Mouse (Mus musculus) erythroblast, adult 5-6 weeks (primary cell): ENCODE data around the gene Nynrin. TPM values are rescaled to one million over a fixed set of nuclear protein-coding genes. Genes with fewer than 3 reads are reported as not detected.

ENCODE experiments used
- ATAC-seq: replicated peaks from 2 replicates; pipeline ENCODE4 v1.8.0; 2016; ENCODE audit warnings: moderate number of reproducible peaks, mild to moderate bottlenecking, moderate TSS enrichment, inconsistent platforms; ENCODE audit not compliant: poor library complexity, low FRiP score, severe bottlenecking
- total RNA-seq, 2 experiments: library from RNA; stranded (forward) in 1 of 2; stranded (reverse) in 1 of 2; fragments of 150-400 nt in 1 of 2; fragments of 200-764, 138-1000 nt in 1 of 2; gene quantifications; 2 replicates each; pipeline versions ENCODE4 v1.2.3 to v1.2.4; 2015 to 2017; ENCODE audit warnings: low replicate concordance in 2 of 2

Nynrin gene
- 0.38 and 0.84 TPM in 2 replicates for total RNA-seq (2015; ENCODE audit: low replicate concordance)
- 0.42 and 0.77 TPM in 2 replicates for total RNA-seq (2017; ENCODE audit: low replicate concordance)

- no peak for ATAC-seq
Measured at GRCm38 (mm10) chr14:55853621-55854285, at the start of gene Nynrin. Nynrin (plus strand) TSS chr14:55854010.

GRCm38 (mm10) chr14:55814885-55815284 is 38.9 kb upstream of the Nynrin start:
- no peak for ATAC-seq

- ATAC-seq: no peak
Measured at GRCm38 (mm10) chr14:55815310-55815751, 38.5 kb upstream of the Nynrin start.

- ATAC-seq: no peak
Measured at GRCm38 (mm10) chr14:55819845-55820405, 33.9 kb upstream of the Nynrin start.

GRCm38 (mm10) chr14:55820576-55820975 is 33.2 kb upstream of the Nynrin start:
- ATAC-seq: no peak

GRCm38 (mm10) chr14:55822435-55822990 is 31.3 kb upstream of the Nynrin start:
- ATAC-seq: peak; percentile 56; the same call in 1 of the 2 replicates

- ATAC-seq: no peak
Measured at GRCm38 (mm10) chr14:55822991-55823762, 30.6 kb upstream of the Nynrin start, which contains the start of gene Nfatc4. Nfatc4 (plus strand) TSS chr14:55823144.

GRCm38 (mm10) chr14:55824001-55824480 is 29.8 kb upstream of the Nynrin start:
- no peak for ATAC-seq

GRCm38 (mm10) chr14:55824481-55825215 is 29.2 kb upstream of the Nynrin start:
- ATAC-seq: no peak

GRCm38 (mm10) chr14:55825216-55826051 is 28.4 kb upstream of the Nynrin start:
- no peak for ATAC-seq

GRCm38 (mm10) chr14:55826142-55826541 is 27.7 kb upstream of the Nynrin start:
- no peak for ATAC-seq

- no peak for ATAC-seq
Measured at GRCm38 (mm10) chr14:55826551-55827340, 27.1 kb upstream of the Nynrin start.

GRCm38 (mm10) chr14:55828716-55829263 is 25.0 kb upstream of the Nynrin start:
- no peak for ATAC-seq

- no peak for ATAC-seq
Measured at GRCm38 (mm10) chr14:55829854-55830253, 24.0 kb upstream of the Nynrin start.

- ATAC-seq: no peak
Measured at GRCm38 (mm10) chr14:55830331-55830730, 23.5 kb upstream of the Nynrin start.

GRCm38 (mm10) chr14:55833126-55833525 is 20.7 kb upstream of the Nynrin start:
- ATAC-seq: no peak

GRCm38 (mm10) chr14:55834808-55835533 is 18.8 kb upstream of the Nynrin start:
- ATAC-seq: no peak
